Comparison of ENCODE assay signal across 14 mouse cellular contexts in genomic region chr2:78388001-78388400, GRCm38 (mm10).
DNase-seq lines count a peak whose midpoint lies in the region; ATAC-seq and TF ChIP-seq lines count a peak whose summit lies in the region.
"Had no signal": no experiment of that assay in that cellular context is flagged by ENCODE, and none has a peak within 500 bp of the region (broad histone marks: within the 10 kb centered on the region; RNA-seq: fewer than 3 reads in every experiment).

No protein-coding gene starts in this region.

- no peaks in the 10 kb centered on the region for H3K9me3 ChIP-seq in midbrain, postnatal 0 days (ENCODE audit: low read length)
- no peaks in the 10 kb centered on the region for H3K9me3 ChIP-seq in midbrain, embryonic 16.5 days (replicated peaks; ENCODE audit: control insufficient read depth, low read length, poor library complexity, severe bottlenecking)
- H3K9me3 ChIP-seq in heart, embryonic 11.5 days (replicated peaks; ENCODE audit: control insufficient read depth, low read length), result no peaks in the 10 kb centered on the region
- H3K9me3 ChIP-seq: limb, embryonic 15.5 days; midbrain, embryonic 12.5 days; neural tube, embryonic 12.5 days had no signal

- DNase-seq in midbrain, postnatal 0 days (ENCODE audit: low spot score), result no peak
- peak; percentile 25 to 38 for DNase-seq in layer of hippocampus, adult 8-10 months (ENCODE audit: low spot score in 2 of 2)
- peak; percentile 31 to 80 for DNase-seq in left cerebral cortex, postnatal 25 days (ENCODE audit: low spot score in 2 of 2)
- no peak for DNase-seq in adrenal gland, postnatal 10 days
- DNase-seq in heart, postnatal 14 days, result no peak
- no peak for DNase-seq in Muller cell, postnatal 12 days (ENCODE audit: inconsistent ontology term)
- DNase-seq: kidney, postnatal 25 days; lung, postnatal 14 days; thymus, postnatal 14 days had no signal

- H3K4me1 ChIP-seq in midbrain, postnatal 0 days (ENCODE audit: insufficient read depth, low read length), result no peaks in the 10 kb centered on the region
- H3K4me1 ChIP-seq in midbrain, embryonic 16.5 days (ENCODE audit: control insufficient read depth, insufficient read depth, low read length), result no peaks in the 10 kb centered on the region
- H3K4me1 ChIP-seq in heart, embryonic 11.5 days (ENCODE audit: control insufficient read depth, insufficient read depth, low read length), result no peaks in the 10 kb centered on the region
- H3K4me1 ChIP-seq: limb, embryonic 15.5 days; midbrain, embryonic 12.5 days; neural tube, embryonic 12.5 days had no signal

- H3K36me3 ChIP-seq in midbrain, postnatal 0 days (ENCODE audit: insufficient read depth, low read length), result no peaks in the 10 kb centered on the region
- H3K36me3 ChIP-seq in midbrain, embryonic 16.5 days (ENCODE audit: control insufficient read depth, insufficient read depth, low read length), result no peaks in the 10 kb centered on the region
- H3K36me3 ChIP-seq in heart, embryonic 11.5 days (ENCODE audit: control insufficient read depth, insufficient read depth, low read length), result no peaks in the 10 kb centered on the region
- H3K36me3 ChIP-seq: limb, embryonic 15.5 days; midbrain, embryonic 12.5 days; neural tube, embryonic 12.5 days had no signal

- intact Hi-C loops in left cerebral cortex, postnatal 25 days (cut with DNase I), result no loop called here
- intact Hi-C loops in heart, postnatal 14 days (cut with DNase I), result no loop called here

- H3K9ac ChIP-seq in midbrain, postnatal 0 days (replicated peaks; ENCODE audit: low read length, poor library complexity, severe bottlenecking), result no peak overlapping the region
- no peak overlapping the region for H3K9ac ChIP-seq in midbrain, embryonic 16.5 days (ENCODE audit: low read depth, low read length)
- H3K9ac ChIP-seq in heart, embryonic 11.5 days (ENCODE audit: low read depth, low read length), result no peak overlapping the region
- H3K9ac ChIP-seq: limb, embryonic 15.5 days; midbrain, embryonic 12.5 days; neural tube, embryonic 12.5 days had no signal

- no peaks in the 10 kb centered on the region for H3K27me3 ChIP-seq in midbrain, postnatal 0 days (ENCODE audit: insufficient read depth, low read length)
- no peaks in the 10 kb centered on the region for H3K27me3 ChIP-seq in midbrain, embryonic 16.5 days (ENCODE audit: control insufficient read depth, insufficient read depth, low read depth, low read length)
- no peaks in the 10 kb centered on the region for H3K27me3 ChIP-seq in heart, embryonic 11.5 days (ENCODE audit: control insufficient read depth, insufficient read depth, low read length)
- H3K27me3 ChIP-seq: limb, embryonic 15.5 days; midbrain, embryonic 12.5 days; neural tube, embryonic 12.5 days had no signal

- no peak overlapping the region for H3K4me3 ChIP-seq in midbrain, postnatal 0 days (ENCODE audit: low read depth, low read length)
- H3K4me3 ChIP-seq in midbrain, embryonic 16.5 days (ENCODE audit: low read depth, low read length), result no peak overlapping the region
- H3K4me3 ChIP-seq in heart, embryonic 11.5 days (ENCODE audit: low read depth, low read length), result no peak overlapping the region
- H3K4me3 ChIP-seq: limb, embryonic 15.5 days; midbrain, embryonic 12.5 days; neural tube, embryonic 12.5 days had no signal

- no peak for TF ChIP-seq CTCF in midbrain, postnatal 0 days (IDR thresholded peaks at IDR 0.05)

- 90% methylated on average over 4 of the region's 4 CpGs for WGBS in midbrain, postnatal 0 days
- 86% methylated on average over 4 of the region's 4 CpGs for WGBS in midbrain, embryonic 16.5 days
- WGBS in heart, embryonic 11.5 days (ENCODE audit: insufficient replicate concordance), result 70% methylated on average over 4 of the region's 4 CpGs

- no peak overlapping the region for H3K4me2 ChIP-seq in midbrain, postnatal 0 days (ENCODE audit: low read depth, low read length, poor library complexity, severe bottlenecking)
- no peak overlapping the region for H3K4me2 ChIP-seq in midbrain, embryonic 16.5 days (ENCODE audit: low read length)
- no peak overlapping the region for H3K4me2 ChIP-seq in heart, embryonic 11.5 days
- H3K4me2 ChIP-seq: limb, embryonic 15.5 days; midbrain, embryonic 12.5 days; neural tube, embryonic 12.5 days had no signal

- 0 out of 2 replicates have a peak, but pooled peaks have one; percentile 27 for ATAC-seq in midbrain, postnatal 0 days (ENCODE audit: low FRiP score)
- no peak for ATAC-seq in midbrain, embryonic 16.5 days
- ATAC-seq in heart, embryonic 11.5 days (replicated peaks; ENCODE audit: insufficient number of reproducible peaks, low FRiP score, low TSS enrichment), result no peak

- no peak overlapping the region for H3K27ac ChIP-seq in midbrain, postnatal 0 days (ENCODE audit: low read depth, low read length)
- no peak overlapping the region for H3K27ac ChIP-seq in midbrain, embryonic 16.5 days (ENCODE audit: low read length)
- no peak overlapping the region for H3K27ac ChIP-seq in heart, embryonic 11.5 days (ENCODE audit: low read depth, low read length)
- H3K27ac ChIP-seq: limb, embryonic 15.5 days; midbrain, embryonic 12.5 days; neural tube, embryonic 12.5 days had no signal

Comparison
In these comparisons a context has a peak if more than half of its experiments do, and no peak if none do; other contexts are left out.
1. DNase-seq: peak in layer of hippocampus, adult 8-10 months (2 of 2) and left cerebral cortex, postnatal 25 days (2 of 2); none in midbrain, postnatal 0 days (single experiment), adrenal gland, postnatal 10 days (single experiment), heart, postnatal 14 days (0 of 2) and Muller cell, postnatal 12 days (single experiment).